Mouse (Mus musculus) megakaryocyte, embryonic 14.5 days (primary cell): ENCODE measurements around the gene Nae1.

Source experiments
- FLI1 ChIP-seq: IDR thresholded peaks from 2 replicates; pipeline ENCODE4 v1.6.1; 2012; ENCODE audit warnings: low read length, inconsistent platforms, mixed read lengths
- GATA1 ChIP-seq: IDR thresholded peaks from 3 replicates; pipeline ENCODE4 v1.6.1; 2012; ENCODE audit warnings: mixed read lengths, low read length, inconsistent platforms, borderline replicate concordance

- TF ChIP-seq GATA1, result no peak
- no peak for TF ChIP-seq FLI1
Measured at GRCm38 (mm10) chr8:104535378-104535777, 941 bp upstream of the Nae1 start.
